Mouse (Mus musculus) lung, adult 2 months (tissue): ENCODE data around the gene Aup1. TPM values are rescaled to one million over a fixed set of nuclear protein-coding genes. Genes with fewer than 3 reads are reported as not detected.

ENCODE experiments used
- DNase-seq: peaks from one replicate; pipeline ENCODE4 v3.0.0; 2022
- H3K4me1 ChIP-seq: fragments of 200-500 bp; 2 replicates; pipeline ENCODE4 v1.6.1; 2011; ENCODE audit warnings: low read length; ENCODE audit not compliant: control insufficient read depth, insufficient read depth
- H3K4me3 ChIP-seq: fragments of 200-500 bp; replicated peaks from 2 replicates; pipeline ENCODE3; 2011; ENCODE audit warnings: low read depth, mild to moderate bottlenecking, control low read depth, low read length; ENCODE audit errors: extremely low read depth
- CTCF ChIP-seq: fragments of 200-500 bp; IDR thresholded peaks from 2 replicates; pipeline ENCODE4 v1.5.1; 2011; ENCODE audit warnings: mild to moderate bottlenecking, low read length, control low read depth; ENCODE audit not compliant: insufficient read depth
- POLR2A ChIP-seq: fragments of 200-500 bp; IDR thresholded peaks from 2 replicates; pipeline ENCODE4 v1.6.1; 2011; ENCODE audit warnings: low read depth, mild to moderate bottlenecking, control low read depth, low read length, borderline replicate concordance; ENCODE audit errors: extremely low read depth
- WGBS: fragments of 180-500 bp; shearing (Covaris S2); methylation state at CpG from one replicate; pipeline ENCODE4 v1.1.7; 2018; 5-methylcytosine and 5-hydroxymethylcytosine counted together
- polyA plus RNA-seq: library from polyadenylated mRNA; depleted of rRNA; stranded (reverse); fragments of >200 nt; gene quantifications from 2 replicates; pipeline ENCODE4 v1.2.3, GENCODE M21; 2012

Gene Aup1
- polyA plus RNA-seq, 1 experiment, result 389 TPM

GRCm38 (mm10) chr6:83015749-83016148 lies 38.6 kb upstream of the Aup1 start:
- Histone ChIP-seq H3K4me3 (no peak overlapping the region), H3K4me1 (peaks cover 15% of the 10 kb centered on the region)
- DNase-seq, result no peak
- 90% methylated on average over 2 of the region's 2 CpGs for WGBS
- TF ChIP-seq POLR2A, result no peak
- TF ChIP-seq CTCF, result no peak

DNA sequence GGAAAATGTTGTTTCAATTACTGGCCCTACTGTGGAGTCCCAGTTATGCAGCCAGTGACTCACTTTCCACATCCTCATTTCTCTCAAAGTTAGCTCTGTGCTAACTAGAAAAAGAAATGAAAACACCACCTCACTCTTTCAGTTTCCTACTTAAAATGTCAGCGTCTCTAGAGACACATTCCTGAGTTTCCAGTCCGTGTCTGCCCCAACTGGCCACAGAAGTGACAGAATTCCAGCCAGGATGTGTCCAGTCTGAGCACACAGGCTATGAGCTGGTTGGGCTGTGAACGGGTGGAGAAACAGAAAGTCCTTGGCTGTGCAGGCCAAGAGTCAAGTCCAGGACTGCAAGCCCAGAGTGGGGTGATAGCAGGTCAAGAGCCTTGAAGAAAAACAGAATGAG lies 37.1 kb upstream of the Aup1 start:
- 35% methylated on average over 3 of the region's 3 CpGs for WGBS
- TF ChIP-seq POLR2A (no peak), CTCF (no peak)
- DNase-seq, result no peak

GRCm38 (mm10) chr6:83019044-83019443 lies 35.3 kb upstream of the Aup1 start:
- DNase-seq, result no peak
- peaks cover 10% of the 10 kb centered on the region for H3K4me1 ChIP-seq
- 66% methylated on average over 3 of the region's 3 CpGs for WGBS
- no peak overlapping the region for H3K4me3 ChIP-seq
- no peak for TF ChIP-seq CTCF
- TF ChIP-seq POLR2A, result no peak

More for the DNA sequence above, 37.1 kb upstream of the Aup1 start:
- Histone ChIP-seq H3K4me3 (no peak overlapping the region), H3K4me1 (peaks cover 15% of the 10 kb centered on the region)

DNA sequence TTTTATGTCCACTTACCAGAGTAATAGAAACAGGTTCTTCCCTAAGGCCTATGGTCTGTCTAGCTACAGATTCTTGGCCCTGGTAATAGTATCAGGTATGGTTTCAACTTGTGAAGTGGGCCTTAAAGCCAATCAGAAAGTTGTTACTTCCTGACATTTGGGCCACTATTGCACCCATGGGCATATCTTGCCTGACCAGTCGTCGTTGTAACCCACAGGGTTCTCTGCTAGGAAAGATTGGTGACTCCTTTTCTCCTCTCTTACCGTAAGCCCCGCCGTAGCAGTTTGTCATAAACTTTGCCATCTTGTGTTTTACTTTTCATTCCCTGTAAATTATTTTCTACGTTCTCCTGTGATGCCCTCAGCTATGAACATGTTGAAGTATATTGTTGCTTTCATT lies 34.2 kb upstream of the Aup1 start:
- WGBS, result 89% methylated on average over 6 of the region's 6 CpGs
- Histone ChIP-seq H3K4me1 (peaks cover 6% of the 10 kb centered on the region), H3K4me3 (no peak overlapping the region)
- DNase-seq, result no peak
- TF ChIP-seq POLR2A (no peak), CTCF (no peak)

DNA sequence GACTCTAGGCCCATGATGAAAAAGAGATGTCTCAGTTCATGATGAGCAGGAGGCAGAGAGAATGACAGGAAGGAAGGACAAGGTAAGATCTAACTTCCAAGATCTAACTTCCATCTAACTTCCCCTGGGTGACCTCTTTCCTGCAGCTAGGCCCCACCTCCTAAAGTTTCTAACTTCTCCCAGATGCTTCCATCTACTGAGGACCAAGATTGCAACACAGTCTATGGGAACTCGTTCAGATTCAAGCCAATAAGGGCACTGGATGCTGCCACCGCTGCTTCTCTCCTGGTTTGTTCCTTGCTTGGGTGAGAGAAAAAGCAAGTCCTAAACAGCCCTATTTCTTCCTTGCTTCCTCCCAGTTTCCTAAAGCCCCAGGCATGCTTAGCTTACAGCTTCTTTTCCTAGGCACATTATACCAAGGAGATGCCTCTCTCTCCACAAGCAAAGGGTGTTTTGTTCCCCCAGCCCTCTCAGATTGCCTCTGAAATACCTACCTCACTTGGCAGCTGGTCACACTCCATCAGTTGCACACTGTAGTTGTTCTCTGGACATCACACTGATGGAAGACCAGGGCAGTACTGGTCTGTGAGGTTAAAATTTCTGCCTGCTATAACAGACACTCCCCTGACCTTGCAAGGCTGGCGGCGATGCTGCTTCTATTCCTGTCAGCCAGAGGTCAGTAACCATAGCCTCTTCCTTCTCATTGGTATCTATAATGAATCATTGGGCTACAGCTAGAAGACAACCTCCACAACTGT lies 33.3 kb upstream of the Aup1 start:
- 68% methylated on average over 4 of the region's 4 CpGs for WGBS
- DNase-seq, result no peak
- Histone ChIP-seq H3K4me1 (peaks cover 5% of the 10 kb centered on the region; the same call in 1 of the 2 replicates), H3K4me3 (no peak overlapping the region)
- TF ChIP-seq CTCF (no peak), POLR2A (no peak)

- no peak for TF ChIP-seq CTCF
- Histone ChIP-seq H3K4me1 (no peaks in the 10 kb centered on the region; the same call in 1 of the 2 replicates), H3K4me3 (no peak overlapping the region)
- DNase-seq, result no peak
- WGBS, result 87% methylated on average over 9 of the region's 9 CpGs
Observed at GRCm38 (mm10) chr6:83023008-83023407, 31.3 kb upstream of the Aup1 start.

- 91% methylated on average over 2 of the region's 2 CpGs for WGBS
- Histone ChIP-seq H3K4me3 (no peak overlapping the region), H3K4me1 (no peaks in the 10 kb centered on the region; the same call in 1 of the 2 replicates)
- no peak for DNase-seq
- TF ChIP-seq POLR2A (no peak), CTCF (no peak)
Observed at GRCm38 (mm10) chr6:83023786-83024185, 30.5 kb upstream of the Aup1 start.

- WGBS, result 57% methylated on average over 4 of the region's 4 CpGs
- DNase-seq, result no peak
- Histone ChIP-seq H3K4me1 (no peaks in the 10 kb centered on the region; the same call in 1 of the 2 replicates), H3K4me3 (no peak overlapping the region)
- no peak for TF ChIP-seq POLR2A
- no peak for TF ChIP-seq CTCF
Observed at GRCm38 (mm10) chr6:83024421-83024820, 29.9 kb upstream of the Aup1 start.

DNA sequence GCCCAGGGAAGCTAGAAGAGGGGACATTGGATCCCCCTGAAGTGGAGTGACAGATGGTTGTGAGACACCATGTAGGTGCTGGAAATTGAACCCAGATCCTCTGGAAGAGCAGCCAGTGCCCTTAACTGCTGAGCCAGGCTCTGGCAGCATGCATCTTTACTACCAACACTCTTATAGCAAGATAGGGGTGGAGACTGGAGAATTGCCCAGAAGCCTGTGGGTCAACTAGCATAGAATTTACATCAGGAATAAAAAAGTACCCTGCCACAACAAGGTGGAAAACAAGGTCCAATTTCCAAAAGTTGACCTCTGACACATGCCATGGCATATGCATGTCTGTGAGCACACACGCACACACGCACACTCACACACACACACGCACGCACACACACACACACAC lies 29.1 kb upstream of the Aup1 start:
- Histone ChIP-seq H3K4me1 (no peaks in the 10 kb centered on the region; the same call in 1 of the 2 replicates), H3K4me3 (no peak overlapping the region)
- DNase-seq, result no peak
- WGBS, result 100% methylated on average over 1 of the region's 4 CpGs
- TF ChIP-seq POLR2A, result no peak
- no peak for TF ChIP-seq CTCF

DNA sequence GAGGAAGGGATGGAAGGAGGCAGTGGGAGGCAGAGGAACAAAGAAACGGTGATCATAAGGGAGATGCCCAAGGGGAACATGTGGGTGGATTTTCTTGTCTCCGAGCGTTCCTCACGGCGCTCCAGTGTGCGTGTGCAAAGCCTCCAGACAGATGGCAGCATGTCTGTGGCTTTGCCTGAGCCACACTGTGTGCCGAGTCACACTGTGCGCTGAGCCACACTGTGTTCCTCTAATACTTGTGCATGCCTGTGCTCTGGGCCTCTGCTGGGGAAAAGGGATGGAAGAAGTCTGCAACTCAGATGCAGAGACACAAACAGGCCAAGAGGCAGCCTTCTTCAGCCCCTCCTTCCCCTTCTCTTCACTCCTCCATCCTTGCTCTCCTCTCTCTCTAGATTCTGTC lies 27.0 kb upstream of the Aup1 start:
- DNase-seq, result no peak
- 83% methylated on average over 8 of the region's 8 CpGs for WGBS
- no peak overlapping the region for H3K4me3 ChIP-seq
- TF ChIP-seq POLR2A (no peak), CTCF (no peak)
- H3K4me1 ChIP-seq, result no peaks in the 10 kb centered on the region; the same call in 1 of the 2 replicates

DNA sequence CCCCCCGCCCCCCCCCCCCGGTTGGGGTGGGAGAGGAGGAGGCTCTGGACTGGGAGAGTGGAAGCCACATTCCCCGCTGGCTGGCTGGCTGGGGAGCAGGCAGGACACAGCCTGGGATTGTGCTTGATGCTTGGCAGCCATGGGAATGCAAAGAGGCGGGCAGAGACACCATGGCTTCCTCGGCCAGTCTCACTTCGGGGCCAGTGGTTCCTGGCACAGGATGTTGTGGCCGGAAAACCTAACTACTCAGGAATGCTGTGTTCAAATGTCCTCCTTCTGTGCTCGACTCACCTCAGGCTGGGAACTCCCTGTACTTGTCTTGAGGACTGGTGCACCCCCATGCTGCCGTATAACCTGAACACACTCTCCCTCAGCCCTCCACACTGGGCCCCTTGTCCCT lies 26.6 kb upstream of the Aup1 start:
- TF ChIP-seq POLR2A (no peak), CTCF (no peak)
- whole genome bisulfite sequencing, result 25% methylated on average over 8 of the region's 9 CpGs
- DNase-seq, result no peak
- H3K4me3 ChIP-seq, result no peak overlapping the region
- no peaks in the 10 kb centered on the region; the same call in 1 of the 2 replicates for H3K4me1 ChIP-seq
